Mouse (Mus musculus) embryonic fibroblast, embryonic 13.5 days (primary cell): ENCODE measurements around the gene Ntrk3. TPM values are rescaled to one million over a fixed set of nuclear protein-coding genes. Genes with fewer than 3 reads are reported as not detected.

Experiments used
- H3K27ac ChIP-seq: 2 replicates; pipeline ENCODE4 v1.5.1; 2012; ENCODE audit warnings: low read length, control low read depth, inconsistent platforms; ENCODE audit not compliant: insufficient read depth
- H3K4me1 ChIP-seq: 2 replicates; pipeline ENCODE4 v1.6.1; 2011; ENCODE audit warnings: low read length; ENCODE audit not compliant: control insufficient read depth, insufficient read depth
- H3K4me3 ChIP-seq: 2 replicates; pipeline ENCODE4 v1.5.1; 2011; ENCODE audit warnings: mild to moderate bottlenecking, control low read depth, low read length; ENCODE audit not compliant: insufficient read depth
- CTCF ChIP-seq: IDR thresholded peaks from 2 replicates; pipeline ENCODE4 v1.5.1; 2011; ENCODE audit warnings: mild to moderate bottlenecking, control low read depth, low read length, moderate library complexity, borderline replicate concordance; ENCODE audit not compliant: insufficient read depth
- POLR2A ChIP-seq: IDR thresholded peaks from 2 replicates; pipeline ENCODE4 v1.6.1; 2011; ENCODE audit warnings: low read depth, mild to moderate bottlenecking, control low read depth, low read length, moderate library complexity
- polyA plus RNA-seq: library from polyadenylated mRNA; stranded (reverse); fragments of >200 nt; gene quantifications from 2 replicates; pipeline ENCODE4 v1.2.4, GENCODE M21; 2011; ENCODE audit warnings: low read depth; ENCODE audit not compliant: missing spikeins, insufficient read length

The Ntrk3 gene
- polyA plus RNA-seq, 1 experiment, result 6.0 TPM

DNA sequence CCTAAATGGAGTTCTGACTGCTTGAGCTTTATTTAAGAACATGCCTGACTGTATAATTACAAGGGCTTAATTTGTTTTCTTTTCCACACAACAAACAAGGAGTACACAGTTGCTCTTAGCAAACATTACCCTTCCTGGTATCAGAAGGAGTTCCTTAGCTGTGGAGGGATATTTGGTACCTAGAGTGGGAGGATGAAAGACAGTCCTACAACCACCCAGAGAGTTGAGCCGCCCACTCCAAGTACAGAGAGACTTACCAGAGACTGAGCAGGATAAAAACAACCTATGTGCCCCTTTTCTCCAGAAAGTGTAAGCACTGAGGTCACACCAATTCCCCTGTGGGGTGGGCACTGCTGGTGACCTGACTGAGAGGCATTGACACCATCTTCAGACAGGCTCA, 237.8 kb downstream of the Ntrk3 start:
- H3K27ac ChIP-seq, result no peak overlapping the region
- H3K4me3 ChIP-seq, result no peak overlapping the region
- H3K4me1 ChIP-seq, result no peaks in the 10 kb centered on the region
- no peak for TF ChIP-seq POLR2A
- no peak for TF ChIP-seq CTCF

DNA sequence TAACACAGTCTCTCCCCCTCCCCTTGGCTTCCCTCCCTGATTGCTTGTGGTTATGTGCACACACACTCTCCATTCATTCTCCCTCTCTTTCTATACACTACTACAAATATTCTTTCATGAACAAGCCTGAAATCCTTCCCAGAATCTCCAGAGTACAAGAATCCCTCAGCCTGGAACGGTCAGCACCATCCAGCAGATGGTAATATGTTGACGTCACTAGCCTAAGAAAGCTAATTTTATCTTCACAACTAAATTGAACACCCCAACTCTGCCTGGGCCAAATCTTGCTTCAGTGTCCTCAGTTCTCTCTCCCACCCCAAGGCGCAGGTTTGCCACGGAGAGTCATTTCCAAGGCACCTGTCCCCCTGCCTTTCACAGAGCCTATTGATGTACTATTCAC, 239.5 kb downstream of the Ntrk3 start:
- no peak overlapping the region for H3K27ac ChIP-seq
- H3K4me1 ChIP-seq, result no peaks in the 10 kb centered on the region
- TF ChIP-seq CTCF (no peak), POLR2A (no peak)
- H3K4me3 ChIP-seq, result no peak overlapping the region

DNA sequence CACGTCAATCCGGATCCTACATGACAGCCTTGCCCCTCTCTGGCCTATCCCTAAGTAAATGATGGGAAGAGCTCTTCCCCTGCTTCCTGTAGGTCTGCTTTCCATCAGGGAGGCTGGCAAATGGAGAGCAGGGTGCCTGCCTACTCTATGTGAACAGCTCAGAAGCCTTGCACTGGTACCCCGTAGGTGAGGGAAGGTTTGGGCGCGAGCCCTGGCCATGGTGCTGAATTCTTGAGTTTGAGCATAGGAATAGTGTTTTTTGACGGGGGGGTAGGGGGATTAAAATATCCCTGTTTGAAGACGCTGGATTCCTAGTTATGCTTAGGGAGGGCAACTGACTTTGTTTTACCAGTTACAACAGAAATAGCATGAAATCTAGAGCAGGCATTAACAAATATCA, 240.0 kb downstream of the Ntrk3 start:
- no peak for TF ChIP-seq POLR2A
- no peak for TF ChIP-seq CTCF

DNA sequence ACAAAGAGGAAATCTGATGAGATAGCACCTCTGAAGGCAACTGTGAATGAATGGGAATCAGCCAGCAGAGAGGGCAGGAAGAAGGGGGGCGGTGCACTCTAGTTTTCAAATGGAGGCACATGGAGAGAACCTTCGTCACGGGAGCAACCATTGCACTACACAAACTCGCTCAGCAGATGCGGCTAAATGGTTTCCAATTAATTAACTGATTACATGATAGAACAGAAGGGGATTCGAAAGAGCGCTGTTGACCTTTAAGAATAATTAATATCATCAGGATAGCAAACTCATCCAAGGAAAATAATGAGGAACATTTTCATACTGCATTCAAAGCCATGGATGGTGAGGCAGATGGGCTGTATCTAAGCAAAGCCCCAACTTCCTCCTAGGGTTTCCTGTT, 244.2 kb downstream of the Ntrk3 start:
- Histone ChIP-seq H3K4me1 (no peaks in the 10 kb centered on the region), H3K4me3 (no peak overlapping the region), H3K27ac (no peak overlapping the region)
- TF ChIP-seq POLR2A (no peak), CTCF (no peak)

More for the DNA sequence above, 240.0 kb downstream of the Ntrk3 start:
- Histone ChIP-seq H3K4me3 (no peak overlapping the region), H3K4me1 (no peaks in the 10 kb centered on the region), H3K27ac (no peak overlapping the region)

DNA sequence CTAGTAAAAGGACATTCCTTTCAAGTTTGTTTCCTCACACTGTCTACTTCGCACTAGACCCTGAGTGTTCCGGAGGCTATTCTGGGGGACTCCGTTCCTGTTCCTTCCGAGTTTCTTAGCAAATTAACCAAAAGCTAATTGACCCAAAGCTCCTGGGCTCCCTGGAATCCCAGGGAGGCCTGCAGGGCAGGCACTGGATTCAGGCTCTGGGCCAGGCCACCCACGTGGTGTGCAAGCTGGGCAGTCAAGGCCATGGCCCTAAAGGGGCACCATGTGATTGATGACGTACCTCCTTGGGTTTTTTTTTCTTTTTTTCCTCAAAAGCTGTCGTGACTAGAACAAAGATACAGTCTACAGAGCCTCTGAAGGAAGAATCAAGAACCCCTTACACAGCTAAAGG, 246.6 kb downstream of the Ntrk3 start:
- Histone ChIP-seq H3K4me3 (no peak overlapping the region), H3K27ac (no peak overlapping the region), H3K4me1 (no peaks in the 10 kb centered on the region)
- TF ChIP-seq CTCF (no peak), POLR2A (no peak)

DNA sequence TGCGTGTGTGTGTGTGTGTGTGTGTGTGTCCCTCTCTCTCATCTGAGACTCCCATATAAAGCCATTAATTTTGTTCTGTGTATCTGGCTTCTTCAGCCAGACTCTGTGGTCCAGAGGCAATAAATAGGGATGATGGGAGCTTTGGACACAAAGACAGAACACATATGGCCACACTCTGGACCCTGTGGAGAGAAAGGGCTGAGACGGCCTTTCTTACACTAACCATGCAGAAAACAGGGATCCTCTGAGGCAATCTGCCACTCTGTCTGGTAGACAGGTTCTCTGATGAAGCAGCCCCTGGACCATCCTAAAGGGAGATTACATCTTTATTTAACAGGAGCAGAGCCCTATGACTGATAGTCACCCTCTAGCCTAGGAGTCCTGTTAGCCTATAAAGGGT, 253.5 kb downstream of the Ntrk3 start:
- H3K27ac ChIP-seq, result no peak overlapping the region
- TF ChIP-seq POLR2A, result no peak
- no peak for TF ChIP-seq CTCF
- no peak overlapping the region for H3K4me3 ChIP-seq
- H3K4me1 ChIP-seq, result no peaks in the 10 kb centered on the region

DNA sequence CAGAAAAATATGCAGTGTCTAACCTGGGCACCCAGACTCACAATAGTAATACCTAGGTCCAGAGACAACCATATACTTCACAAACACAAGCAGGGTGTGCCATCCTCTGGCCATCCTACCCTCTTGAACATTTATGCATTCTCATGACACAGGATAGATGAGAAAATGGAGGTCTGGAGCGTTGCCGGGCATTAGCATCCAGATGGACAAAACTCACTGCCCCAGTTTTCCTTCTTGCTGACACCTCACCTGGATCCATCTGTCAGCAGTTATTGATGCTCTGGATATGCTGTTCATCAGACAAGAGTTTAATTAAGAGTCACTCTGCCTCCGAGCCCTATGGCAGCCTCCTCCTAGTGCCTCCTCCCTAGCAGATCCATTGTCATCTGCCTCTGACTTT, 254.1 kb downstream of the Ntrk3 start:
- TF ChIP-seq POLR2A, result no peak
- no peak for TF ChIP-seq CTCF
- Histone ChIP-seq H3K4me3 (no peak overlapping the region), H3K4me1 (no peaks in the 10 kb centered on the region), H3K27ac (no peak overlapping the region)

DNA sequence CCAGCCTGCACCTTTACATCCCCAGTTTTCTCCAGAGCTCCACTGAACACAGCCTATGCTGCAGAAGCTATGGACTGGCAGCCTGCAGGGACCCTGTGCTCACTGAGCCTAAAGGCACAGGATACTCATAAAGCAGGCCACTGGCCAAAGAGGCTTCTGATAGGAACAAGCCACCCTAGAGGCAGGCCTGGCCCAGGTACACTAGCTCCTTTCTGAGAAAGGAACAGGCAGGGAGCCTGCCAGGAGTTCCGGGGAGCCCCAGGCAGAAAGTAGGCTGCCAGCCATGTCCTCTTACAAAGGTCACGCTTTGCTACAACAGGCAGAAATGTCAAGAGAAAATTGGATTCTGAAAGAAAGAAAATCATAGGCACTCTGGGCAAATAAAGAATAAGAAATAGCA, 254.8 kb downstream of the Ntrk3 start:
- H3K27ac ChIP-seq, result no peak overlapping the region
- no peak for TF ChIP-seq CTCF
- no peak overlapping the region for H3K4me3 ChIP-seq
- no peaks in the 10 kb centered on the region for H3K4me1 ChIP-seq

DNA sequence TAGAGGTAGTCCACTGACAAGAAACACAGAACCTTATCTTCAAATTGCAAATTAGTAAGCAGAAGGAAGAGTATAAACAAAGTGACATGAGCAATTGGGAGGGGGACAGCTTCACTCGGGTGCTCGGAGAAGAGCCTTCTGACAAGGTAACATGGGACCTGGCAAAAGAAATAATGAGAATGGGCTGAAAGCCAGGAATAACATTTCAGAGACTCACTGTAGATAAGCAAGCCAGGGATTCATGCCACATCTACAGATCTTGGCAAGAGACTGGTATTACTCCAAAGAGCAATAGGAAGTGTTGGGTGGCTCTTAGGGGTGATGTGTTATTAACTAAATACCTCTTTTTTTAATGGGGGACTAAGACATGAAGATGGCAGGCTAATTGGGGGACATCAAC, 258.9 kb downstream of the Ntrk3 start:
- TF ChIP-seq CTCF (no peak), POLR2A (no peak)
- H3K4me3 ChIP-seq, result no peak overlapping the region

DNA sequence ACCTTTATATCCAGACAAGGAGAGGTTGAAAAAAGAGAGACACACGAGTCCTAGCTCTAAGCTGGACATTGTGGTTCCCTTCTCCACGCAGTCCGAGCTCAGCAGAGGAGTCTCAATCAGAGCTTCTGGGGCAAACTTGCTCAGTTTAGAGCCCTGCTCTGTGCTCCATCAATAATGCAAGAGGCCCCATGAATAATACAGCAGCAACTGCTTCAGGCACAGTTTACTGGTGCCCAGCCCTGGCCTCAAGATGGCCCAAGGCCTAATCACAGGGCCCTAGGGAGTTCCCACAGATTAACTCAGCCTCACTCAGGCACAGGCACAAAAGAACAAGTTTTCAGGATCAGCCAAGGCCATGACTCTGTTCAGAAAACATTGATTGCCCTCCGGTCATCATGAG, 266.1 kb downstream of the Ntrk3 start:
- TF ChIP-seq CTCF (no peak), POLR2A (no peak)
- Histone ChIP-seq H3K27ac (no peak overlapping the region), H3K4me3 (no peak overlapping the region), H3K4me1 (no peaks in the 10 kb centered on the region)

More for the DNA sequence above, 258.9 kb downstream of the Ntrk3 start:
- Histone ChIP-seq H3K4me1 (no peaks in the 10 kb centered on the region), H3K27ac (no peak overlapping the region)

DNA sequence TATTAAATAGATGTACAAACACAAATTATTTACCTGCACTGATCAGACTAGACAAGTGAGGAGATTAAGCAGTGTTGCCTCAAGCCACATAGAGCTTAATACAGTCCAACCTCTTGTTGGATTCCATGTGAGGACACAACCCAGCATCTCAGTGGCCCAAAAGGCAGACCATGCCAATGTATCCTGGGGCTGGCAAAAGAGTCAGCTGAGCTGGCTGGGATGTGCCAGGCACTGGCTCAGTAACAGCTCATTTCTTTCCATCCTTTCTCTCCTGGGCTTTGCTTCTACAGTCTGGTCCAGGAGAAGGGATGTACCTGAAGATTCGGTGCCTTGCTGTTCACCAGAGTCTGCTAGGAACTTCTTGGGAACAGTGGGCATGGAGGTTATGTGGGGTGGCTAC, 266.5 kb downstream of the Ntrk3 start:
- H3K27ac ChIP-seq, result no peak overlapping the region
- no peaks in the 10 kb centered on the region for H3K4me1 ChIP-seq
- TF ChIP-seq CTCF, result no peak
- TF ChIP-seq POLR2A, result no peak
- H3K4me3 ChIP-seq, result no peak overlapping the region
